Mouse (Mus musculus) E14TG2a.4 (cell line): ENCODE measurements around the gene Tmed8.
A peak's percentile ranks its signal among the peaks of the same experiment; 100 is the strongest.
"Not testable (repeated sequence)": the region's sequence is repeated elsewhere in the genome, so short reads cannot be mapped to it uniquely, and the experiment has no call there.

Source experiments
- H3K27me3 ChIP-seq: 2 replicates; pipeline ENCODE4 v1.6.1; 2014; ENCODE audit warnings: low read length, control low read depth; ENCODE audit not compliant: insufficient read depth
- H3K36me3 ChIP-seq: 2 replicates; pipeline ENCODE4 v1.6.1; 2014; ENCODE audit warnings: low read length, control low read depth; ENCODE audit not compliant: insufficient read depth
- H3K4me1 ChIP-seq: replicated peaks from 2 replicates; pipeline ENCODE4 v1.6.1; 2014; ENCODE audit warnings: low read depth, low read length, control low read depth
- H3K4me3 ChIP-seq: replicated peaks from 2 replicates; pipeline ENCODE4 v1.5.1; 2014; ENCODE audit warnings: mild to moderate bottlenecking, low read length
- H3K9me3 ChIP-seq: 2 replicates; pipeline ENCODE4 v1.6.1; 2014; ENCODE audit warnings: low read length, control low read depth
- CTCF ChIP-seq: conservative IDR thresholded peaks from 2 replicates; pipeline ENCODE4 v1.5.1; 2014; ENCODE audit warnings: low read length
- NANOG ChIP-seq: IDR thresholded peaks from 2 replicates; pipeline ENCODE4 v1.6.1; 2014; ENCODE audit warnings: borderline replicate concordance, low read length, mixed read lengths
- POU5F1 ChIP-seq: IDR thresholded peaks from 2 replicates; pipeline ENCODE4 v1.6.1; 2014; ENCODE audit warnings: low read length, borderline replicate concordance

Gene Tmed8

DNA sequence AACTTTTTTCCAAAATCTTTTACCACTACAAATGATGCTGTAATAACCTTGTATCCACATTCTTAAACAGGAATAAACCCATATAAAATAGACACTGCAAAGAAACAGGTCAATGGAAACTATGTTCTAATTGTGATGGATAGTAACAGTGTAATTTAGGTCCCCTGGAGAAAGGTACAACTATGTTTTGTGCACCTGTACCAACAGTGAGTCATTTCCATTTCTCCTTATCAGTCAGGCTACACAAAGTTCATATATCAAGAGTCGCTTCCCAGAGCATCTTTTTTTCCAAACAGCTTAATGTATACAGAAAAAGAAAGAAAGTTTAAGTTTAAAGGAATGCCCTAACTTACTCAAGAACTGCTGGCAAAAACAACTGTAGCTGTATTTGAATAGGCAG is 5.2 kb downstream of the Tmed8 start:
- no peak for TF ChIP-seq CTCF
- TF ChIP-seq POU5F1, result no peak
- TF ChIP-seq NANOG, result no peak
- H3K4me1 ChIP-seq, result peaks cover 34% of the 10 kb centered on the region
- no peaks in the 10 kb centered on the region for H3K9me3 ChIP-seq
- no peak overlapping the region for H3K4me3 ChIP-seq
- H3K27me3 ChIP-seq, result peaks cover 4% of the 10 kb centered on the region; the same call in 1 of the 2 replicates
- H3K36me3 ChIP-seq, result no peaks in the 10 kb centered on the region

DNA sequence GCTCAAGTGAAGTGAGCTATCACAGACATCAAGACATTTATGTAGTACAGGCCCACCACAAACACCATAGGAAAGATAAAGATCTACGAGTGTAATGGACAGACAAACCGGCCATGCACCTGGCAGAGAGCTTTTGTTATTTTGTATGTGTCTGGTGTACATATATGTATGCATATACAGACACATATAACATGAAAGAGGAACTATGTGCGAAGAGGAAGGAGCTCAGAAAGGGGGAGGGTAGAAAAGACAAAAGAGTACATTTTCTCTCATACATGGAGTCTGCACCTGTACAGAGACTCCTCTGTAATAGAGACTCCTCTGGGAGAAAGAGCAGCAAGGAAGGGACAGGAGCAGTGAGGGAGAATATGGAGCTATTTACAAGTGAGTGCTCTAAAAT is 7.2 kb downstream of the Tmed8 start:
- H3K27me3 ChIP-seq, result 0 out of 2 replicates have a peak, but pooled peaks cover 1% of the 10 kb centered on the region
- H3K4me1 ChIP-seq, result peaks cover 31% of the 10 kb centered on the region
- no peak overlapping the region for H3K4me3 ChIP-seq
- no peaks in the 10 kb centered on the region for H3K9me3 ChIP-seq
- no peaks in the 10 kb centered on the region for H3K36me3 ChIP-seq
- TF ChIP-seq POU5F1 (no peak), NANOG (no peak), CTCF (no peak)

DNA sequence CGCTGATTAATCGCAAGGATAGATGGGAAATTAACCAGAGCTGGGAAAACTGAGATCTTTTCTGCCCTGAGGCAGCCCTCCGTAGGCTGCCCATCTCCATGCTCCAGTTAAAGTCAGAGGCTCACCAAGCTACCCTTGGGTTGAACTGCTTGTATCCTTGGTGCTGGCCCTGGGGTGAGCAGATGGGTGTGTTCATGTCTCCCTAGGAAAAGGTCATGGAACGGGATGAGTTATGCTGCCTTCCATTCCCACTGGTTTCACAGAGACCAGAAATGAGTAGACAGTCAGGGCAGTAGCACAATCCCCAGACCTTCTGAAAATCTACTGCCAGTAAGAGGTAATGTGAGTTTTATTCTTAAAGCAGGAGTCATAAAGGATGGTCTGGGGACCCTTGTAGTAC is 22.6 kb downstream of the Tmed8 start:
- H3K36me3 ChIP-seq, result peaks cover 65% of the 10 kb centered on the region
- peaks cover 3% of the 10 kb centered on the region; the same call in 1 of the 2 replicates for H3K4me1 ChIP-seq
- TF ChIP-seq POU5F1 (no peak), CTCF (no peak), NANOG (no peak)
- H3K9me3 ChIP-seq, result no peaks in the 10 kb centered on the region
- no peaks in the 10 kb centered on the region for H3K27me3 ChIP-seq
- no peak overlapping the region for H3K4me3 ChIP-seq

DNA sequence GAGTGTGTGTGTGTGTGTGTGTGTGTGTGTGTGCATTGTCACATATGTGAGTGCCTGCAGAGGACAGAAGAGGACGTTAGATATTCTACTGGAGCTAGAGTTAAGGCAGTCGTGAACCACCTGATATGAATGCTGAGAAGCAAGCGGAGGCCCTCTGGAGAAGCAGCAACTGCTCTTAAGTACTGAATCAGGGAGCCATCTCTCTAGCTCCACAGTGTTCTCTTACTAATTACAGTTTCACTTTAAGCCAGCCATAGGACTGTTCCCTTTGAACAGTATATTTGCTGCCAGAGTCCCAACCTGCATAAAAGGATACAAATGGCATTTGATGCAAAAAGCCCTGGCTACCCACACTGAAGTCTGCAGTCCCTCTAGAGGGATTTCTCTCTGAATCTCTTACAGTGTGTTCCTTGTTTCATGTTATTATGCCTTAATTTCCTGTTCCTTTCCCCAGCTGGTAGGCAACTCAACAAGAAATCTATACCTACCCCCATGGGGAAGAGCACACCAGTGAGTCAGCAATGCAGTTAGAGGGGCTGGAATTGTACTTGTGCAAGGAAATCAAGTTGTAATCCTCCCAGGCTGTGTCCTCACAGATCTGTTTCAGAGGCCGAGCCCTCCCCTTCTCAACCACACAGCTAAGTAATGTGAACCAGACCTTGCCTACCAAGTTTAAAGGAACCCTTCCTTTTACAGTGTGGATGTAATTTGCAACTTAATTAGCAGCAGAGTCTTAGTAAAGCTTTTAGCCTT is 24.9 kb downstream of the Tmed8 start:
- no peak overlapping the region for H3K4me3 ChIP-seq
- no peaks in the 10 kb centered on the region for H3K27me3 ChIP-seq
- peaks cover 3% of the 10 kb centered on the region; the same call in 1 of the 2 replicates for H3K4me1 ChIP-seq
- H3K9me3 ChIP-seq, result no peaks in the 10 kb centered on the region
- H3K36me3 ChIP-seq, result peaks cover 82% of the 10 kb centered on the region
- no peak for TF ChIP-seq NANOG

DNA sequence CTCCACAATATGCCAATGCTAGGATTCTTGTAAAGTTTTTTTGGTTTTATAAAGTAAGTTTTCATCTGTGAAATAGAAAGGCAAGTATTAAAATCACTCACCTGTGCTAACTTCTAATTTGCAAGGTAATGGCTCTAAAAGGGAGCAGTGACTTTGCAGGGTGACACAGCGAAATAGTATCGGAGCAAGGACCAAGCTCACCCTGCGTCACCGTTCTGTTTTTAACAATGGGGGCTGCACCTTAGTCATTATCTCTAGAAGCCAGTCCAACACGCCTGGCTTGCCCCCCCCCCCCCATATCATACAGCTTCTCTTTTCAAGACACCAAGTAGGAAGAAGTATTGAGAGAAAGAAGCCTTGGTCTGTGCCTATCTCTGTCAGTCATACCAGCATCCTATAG is 39.4 kb downstream of the Tmed8 start:
- Histone ChIP-seq H3K9me3 (peaks cover 1% of the 10 kb centered on the region), H3K4me1 (peaks cover 14% of the 10 kb centered on the region), H3K4me3 (no peak overlapping the region), H3K27me3 (no peaks in the 10 kb centered on the region), H3K36me3 (peaks cover 44% of the 10 kb centered on the region)
- no peak for TF ChIP-seq POU5F1
- TF ChIP-seq CTCF, result no peak
- no peak for TF ChIP-seq NANOG

DNA sequence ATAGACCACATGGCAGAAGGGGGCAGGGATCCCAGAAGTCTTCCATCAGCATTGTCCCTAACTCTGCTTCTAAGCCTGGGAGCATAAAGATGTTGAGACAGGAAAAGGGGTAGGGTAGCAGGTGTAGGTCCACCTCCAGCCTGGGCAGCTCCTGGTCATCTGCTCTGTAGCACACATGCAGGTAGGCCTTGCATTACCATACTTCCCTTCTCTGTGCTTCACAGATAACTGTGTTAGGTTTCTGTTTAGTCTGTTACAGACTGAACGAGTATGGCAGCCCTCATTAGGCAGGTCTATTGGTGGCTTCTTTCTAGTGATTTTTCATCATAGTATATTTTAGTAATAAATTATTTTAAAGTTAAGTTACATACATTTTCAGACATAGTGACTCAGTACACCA is 39.9 kb downstream of the Tmed8 start:
- H3K27me3 ChIP-seq, result no peaks in the 10 kb centered on the region
- no peak for TF ChIP-seq POU5F1
- no peak for TF ChIP-seq CTCF
- TF ChIP-seq NANOG, result no peak
- H3K9me3 ChIP-seq, result peaks cover 6% of the 10 kb centered on the region
- H3K36me3 ChIP-seq, result peaks cover 44% of the 10 kb centered on the region
- peaks cover 14% of the 10 kb centered on the region for H3K4me1 ChIP-seq
- H3K4me3 ChIP-seq, result no peak overlapping the region

DNA sequence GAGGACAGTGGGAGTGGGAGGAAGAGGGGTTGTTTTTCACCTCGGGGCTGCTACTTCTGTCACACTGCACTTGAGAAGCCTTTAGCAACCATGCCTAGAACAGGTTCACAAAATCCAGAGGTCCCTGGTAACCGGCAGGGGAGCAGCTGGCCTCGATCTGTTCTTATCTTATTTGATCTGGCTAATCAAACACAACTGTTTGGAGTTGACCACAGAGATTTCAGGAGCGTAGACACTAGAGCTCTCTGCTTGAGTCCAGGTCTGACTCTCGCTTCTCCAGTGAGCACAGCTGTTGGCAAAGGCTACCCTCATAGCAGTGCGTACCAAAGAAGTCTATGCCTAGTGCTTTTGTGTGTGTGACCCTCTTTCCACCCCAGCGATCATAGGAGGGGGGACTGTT is 42.2 kb downstream of the Tmed8 start:
- Histone ChIP-seq H3K4me1 (peaks cover 14% of the 10 kb centered on the region), H3K27me3 (no peaks in the 10 kb centered on the region), H3K4me3 (no peak overlapping the region), H3K36me3 (peaks cover 30% of the 10 kb centered on the region), H3K9me3 (peaks cover 28% of the 10 kb centered on the region)
- TF ChIP-seq POU5F1, result no peak
- TF ChIP-seq CTCF, result no peak
- no peak for TF ChIP-seq NANOG

DNA sequence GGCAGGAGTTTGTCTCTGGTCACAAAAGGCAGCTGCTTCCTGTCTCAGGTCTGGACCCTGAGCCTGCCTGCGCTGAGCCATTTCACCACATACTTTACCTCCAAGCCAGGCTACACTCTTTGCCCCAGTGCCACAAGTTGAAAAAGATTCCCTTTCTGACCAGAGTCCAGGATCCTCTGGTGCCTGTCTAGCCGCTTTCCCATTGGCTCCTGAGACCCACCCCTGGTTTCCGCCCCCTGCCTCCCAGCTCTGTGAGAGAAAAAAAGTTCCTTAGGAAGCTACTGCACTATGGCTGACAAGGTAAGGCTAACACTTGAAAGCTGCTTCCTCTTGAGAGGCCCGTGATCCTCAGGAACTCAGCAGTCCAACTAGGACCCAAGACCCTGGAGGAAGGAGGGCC is 42.9 kb downstream of the Tmed8 start:
- peaks cover 36% of the 10 kb centered on the region for H3K9me3 ChIP-seq
- peaks cover 22% of the 10 kb centered on the region for H3K36me3 ChIP-seq
- 0 out of 2 replicates have a peak overlapping the region, but pooled peaks have one; percentile 17 for H3K4me3 ChIP-seq
- no peak for TF ChIP-seq POU5F1
- TF ChIP-seq CTCF, result no peak
- TF ChIP-seq NANOG, result no peak
- H3K27me3 ChIP-seq, result no peaks in the 10 kb centered on the region
- H3K4me1 ChIP-seq, result peaks cover 14% of the 10 kb centered on the region

DNA sequence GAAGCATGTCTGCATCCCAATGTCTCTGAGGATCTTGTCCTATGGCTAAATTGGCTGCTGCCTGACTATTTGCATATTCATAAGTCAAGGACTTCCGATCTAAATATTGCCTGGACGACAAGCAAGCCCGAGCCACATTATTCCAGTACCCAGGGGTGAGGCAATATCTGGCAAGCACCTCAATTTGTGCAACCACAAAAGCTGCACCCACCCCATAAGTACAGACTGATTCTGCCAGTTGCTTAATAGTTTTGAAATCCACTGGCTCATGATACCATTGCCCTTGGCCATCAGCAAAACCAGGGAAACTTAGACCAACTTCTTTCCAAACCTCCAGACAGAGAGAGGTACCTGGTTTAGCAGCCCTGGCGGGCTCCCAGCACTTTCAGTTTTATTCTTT is 45.8 kb downstream of the Tmed8 start:
- Histone ChIP-seq H3K4me1 (peaks cover 14% of the 10 kb centered on the region), H3K36me3 (peaks cover 11% of the 10 kb centered on the region), H3K9me3 (peaks cover 65% of the 10 kb centered on the region)
- not testable (repeated sequence) for H3K27me3 ChIP-seq, H3K4me3 ChIP-seq
